Mouse (Mus musculus) G1E (cell line): Measurements from ENCODE around the gene Rbpj.

ENCODE experiments used
- CTCF ChIP-seq: IDR thresholded peaks from 2 replicates; pipeline ENCODE4 v1.5.1; 2012; ENCODE audit warnings: low read depth, low read length, inconsistent platforms, mixed read lengths
- GATA1 ChIP-seq: IDR thresholded peaks from 2 replicates; pipeline ENCODE4 v1.6.1; 2012; ENCODE audit warnings: borderline replicate concordance, low read length, inconsistent platforms, mixed read lengths
- GATA2 ChIP-seq: IDR thresholded peaks from 2 replicates; pipeline ENCODE4 v1.6.1; 2012; ENCODE audit warnings: low read depth, low read length, inconsistent platforms, borderline replicate concordance
- POLR2AphosphoS5 ChIP-seq: IDR thresholded peaks from 2 replicates; pipeline ENCODE4 v1.6.1; 2012; ENCODE audit warnings: low read depth, low read length, inconsistent platforms; ENCODE audit not compliant: insufficient replicate concordance
- TAL1 ChIP-seq: conservative IDR thresholded peaks from 2 replicates; pipeline ENCODE4 v1.6.1; 2012; ENCODE audit warnings: low read depth, low read length, inconsistent platforms, mixed read lengths

DNA sequence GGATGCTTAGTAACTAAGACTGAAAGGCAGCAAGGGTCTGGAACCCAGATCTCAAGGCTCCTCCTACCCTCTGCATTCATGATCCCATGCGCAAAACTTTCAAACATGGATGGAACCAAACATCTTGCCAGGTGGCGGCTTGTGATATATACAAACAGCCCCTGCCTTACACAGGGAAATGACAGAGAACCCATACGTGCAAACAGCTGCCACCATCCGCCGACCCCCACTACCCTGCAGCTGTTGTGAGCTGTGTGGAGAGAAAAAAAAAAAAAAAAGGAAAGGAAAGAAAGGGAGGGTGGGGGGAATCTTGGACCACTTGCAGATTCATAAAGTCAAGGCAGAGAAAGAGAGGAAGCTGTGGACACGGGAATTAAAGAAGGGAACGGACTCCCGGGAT lies 2.4 kb downstream of the Rbpj start:
- TF ChIP-seq CTCF (no peak), TAL1 (no peak), GATA1 (no peak), POLR2AphosphoS5 (no peak), GATA2 (no peak)
